Mouse (Mus musculus): ENCODE measurements around the gene Zfp366. TPM values are rescaled to one million over a fixed set of nuclear protein-coding genes. Genes with fewer than 3 reads are reported as not detected.

The Zfp366 gene
- polyA plus RNA-seq, 1 experiment: 0.01 TPM

DNA sequence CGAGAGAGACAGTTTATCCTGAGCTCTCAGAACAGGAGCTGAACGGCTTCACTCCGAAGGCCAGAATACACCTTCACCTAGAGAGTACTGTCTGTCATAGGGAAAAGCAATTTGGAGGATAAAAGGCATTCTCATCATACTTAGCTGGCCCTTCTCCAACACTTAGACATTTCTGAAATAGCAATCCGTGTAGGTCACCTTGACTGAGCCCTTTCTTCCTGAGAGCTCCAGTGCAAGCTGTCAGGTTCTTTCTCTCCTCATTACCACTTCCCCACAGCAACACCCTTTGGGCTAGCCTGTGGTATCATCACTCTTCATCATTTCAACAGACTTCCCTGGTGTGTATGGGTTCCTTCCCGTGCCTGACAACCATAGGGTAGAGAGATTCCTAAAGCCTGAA, 52.5 kb downstream of the Zfp366 start:
- H3K4me2 ChIP-seq (ENCODE audit: low read depth): no peak overlapping the region
- no peak overlapping the region for H3K4me3 ChIP-seq
- TF ChIP-seq POLR2AphosphoS2 (IDR thresholded peaks at IDR 0.05; ENCODE audit: insufficient read length, low read depth) (no peak), TCF3 (IDR thresholded peaks at IDR 0.05; ENCODE audit: insufficient read length, low read depth) (no peak), REST (IDR thresholded peaks at IDR 0.05; ENCODE audit: insufficient read depth, insufficient read length) (no peak), CEBPB (IDR thresholded peaks at IDR 0.05; ENCODE audit: insufficient read depth, poor library complexity, severe bottlenecking) (no peak), MYOG (IDR thresholded peaks at IDR 0.05; ENCODE audit: control insufficient read depth in 1 of 3, insufficient read depth in 1 of 3, insufficient read length in 2 of 3, low read depth in 2 of 3) (no peak), SRF (IDR thresholded peaks at IDR 0.05; ENCODE audit: control insufficient read depth, insufficient read length, low read depth) (no peak), USF1 (IDR thresholded peaks at IDR 0.05; ENCODE audit: low read depth) (no peak), MAX (IDR thresholded peaks at IDR 0.05; ENCODE audit: low read depth) (no peak), POLR2A (IDR thresholded peaks at IDR 0.05; ENCODE audit: insufficient read length, low read depth) (no peak), MYOD1 (IDR thresholded peaks at IDR 0.05; ENCODE audit: control insufficient read depth in 1 of 3, insufficient read length in 2 of 3, low read depth in 2 of 3) (no peak)
- H3ac ChIP-seq (ENCODE audit: control insufficient read depth, insufficient read length): no peak overlapping the region
- no peaks in the 10 kb centered on the region for H3K79me2 ChIP-seq (ENCODE audit: control insufficient read depth, insufficient read depth)
- H3K27me3 ChIP-seq (ENCODE audit: control insufficient read depth, insufficient read depth, insufficient read length): no peaks in the 10 kb centered on the region
- no peaks in the 10 kb centered on the region for H3K36me3 ChIP-seq (ENCODE audit: control insufficient read depth, insufficient read depth)

DNA sequence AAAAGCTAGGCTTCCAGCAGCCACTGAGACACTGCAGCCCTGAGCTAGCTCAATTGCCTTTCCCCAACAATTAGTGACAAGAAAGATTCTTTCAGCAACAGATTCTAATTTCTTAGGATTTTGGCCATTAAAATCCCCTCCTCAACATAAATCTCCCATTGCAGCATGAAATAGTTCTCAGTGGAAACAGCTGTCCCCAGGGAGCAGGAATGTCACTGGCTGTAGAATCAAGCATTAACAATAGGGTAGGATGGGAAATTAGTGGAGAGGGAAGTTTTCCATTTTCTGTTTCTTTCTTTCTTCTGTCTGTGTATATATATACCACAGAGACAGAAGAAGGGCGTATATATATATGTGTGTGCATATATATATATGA, 53.2 kb downstream of the Zfp366 start:
- no peaks in the 10 kb centered on the region for H3K36me3 ChIP-seq (ENCODE audit: control insufficient read depth, insufficient read depth)
- no peaks in the 10 kb centered on the region for H3K79me2 ChIP-seq (ENCODE audit: control insufficient read depth, insufficient read depth)
- H3K4me3 ChIP-seq: no peak overlapping the region
- H3ac ChIP-seq (ENCODE audit: control insufficient read depth, insufficient read length): no peak overlapping the region
- H3K27me3 ChIP-seq (ENCODE audit: control insufficient read depth, insufficient read depth, insufficient read length): no peaks in the 10 kb centered on the region
- peak overlapping the region; percentile 65 for H3K4me2 ChIP-seq (ENCODE audit: low read depth)
- TF ChIP-seq TCF3 (IDR thresholded peaks at IDR 0.05; ENCODE audit: insufficient read length, low read depth) (no peak), E2F4 (IDR thresholded peaks at IDR 0.05; ENCODE audit: insufficient read depth) (no peak), REST (IDR thresholded peaks at IDR 0.05; ENCODE audit: insufficient read depth, insufficient read length) (no peak), CEBPB (IDR thresholded peaks at IDR 0.05; ENCODE audit: insufficient read depth, poor library complexity, severe bottlenecking) (no peak), POLR2AphosphoS2 (IDR thresholded peaks at IDR 0.05; ENCODE audit: insufficient read length, low read depth) (no peak), USF1 (IDR thresholded peaks at IDR 0.05; ENCODE audit: low read depth) (no peak), MYOG (IDR thresholded peaks at IDR 0.05; ENCODE audit: control insufficient read depth in 1 of 3, insufficient read depth in 1 of 3, insufficient read length in 2 of 3, low read depth in 2 of 3) (no peak), MAX (IDR thresholded peaks at IDR 0.05; ENCODE audit: low read depth) (no peak), MYOD1 (IDR thresholded peaks at IDR 0.05; ENCODE audit: control insufficient read depth in 1 of 3, insufficient read length in 2 of 3, low read depth in 2 of 3) (no peak), TCF12 (IDR thresholded peaks at IDR 0.05; ENCODE audit: insufficient read depth, poor library complexity, severe bottlenecking) (no peak), SRF (IDR thresholded peaks at IDR 0.05; ENCODE audit: control insufficient read depth, insufficient read length, low read depth) (no peak), POLR2A (IDR thresholded peaks at IDR 0.05; ENCODE audit: insufficient read length, low read depth) (no peak)

DNA sequence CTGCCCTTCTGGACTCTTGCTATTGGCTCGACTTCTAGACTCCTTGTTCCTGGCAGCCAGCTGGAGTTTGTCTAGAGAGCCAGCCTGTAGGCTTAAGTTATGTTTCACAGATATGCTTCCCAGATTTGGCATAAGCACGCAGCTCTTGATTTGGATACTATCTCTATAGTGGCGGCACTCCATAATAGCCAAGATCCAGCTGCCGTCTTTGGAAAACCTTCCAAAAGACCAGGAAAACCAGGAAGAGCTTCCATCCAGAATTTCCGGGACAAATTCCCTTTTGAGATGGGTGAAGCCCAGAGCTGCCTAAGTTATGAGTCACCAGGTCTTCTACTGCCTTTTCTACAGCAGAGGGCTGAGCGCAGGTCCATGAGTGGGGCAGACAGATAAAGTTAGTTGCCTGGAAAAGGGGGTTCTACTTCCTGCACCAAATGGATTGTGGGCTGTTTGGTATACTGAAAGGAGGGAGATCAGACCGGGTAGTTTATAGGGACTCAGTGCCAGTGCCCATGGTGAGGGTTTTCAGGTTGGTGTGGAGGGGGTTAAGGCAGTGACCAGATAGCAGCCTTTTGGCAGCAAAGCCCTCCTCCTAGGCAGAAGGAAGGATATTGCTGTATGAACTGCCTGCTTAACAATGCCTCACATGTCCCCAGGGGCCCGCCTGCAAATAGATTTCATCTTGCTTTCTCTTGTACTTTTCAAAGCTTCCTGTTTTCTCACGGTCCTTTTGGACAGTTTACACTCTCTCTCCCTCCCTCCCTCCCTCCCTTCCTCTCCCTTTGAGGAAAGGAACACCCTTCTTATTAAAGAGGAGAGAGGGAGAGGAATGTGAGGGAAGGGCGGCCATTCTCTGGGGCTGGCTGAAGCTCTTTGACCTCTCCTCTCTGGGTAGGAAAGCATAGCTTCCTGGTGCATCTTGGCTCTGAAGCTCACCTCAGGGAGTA, 53.9 kb downstream of the Zfp366 start:
- Histone ChIP-seq H3K79me2 (ENCODE audit: control insufficient read depth, insufficient read depth) (no peaks in the 10 kb centered on the region), H3K36me3 (ENCODE audit: control insufficient read depth, insufficient read depth) (no peaks in the 10 kb centered on the region), H3K27me3 (ENCODE audit: control insufficient read depth, insufficient read depth, insufficient read length) (no peaks in the 10 kb centered on the region), H3ac (ENCODE audit: control insufficient read depth, insufficient read length) (no peak overlapping the region), H3K4me2 (ENCODE audit: low read depth) (peak overlapping the region; percentile 65), H3K4me3 (no peak overlapping the region)
- TF ChIP-seq CEBPB (IDR thresholded peaks at IDR 0.05; ENCODE audit: insufficient read depth, poor library complexity, severe bottlenecking): no peak
- TF ChIP-seq MYOD1 (IDR thresholded peaks at IDR 0.05; ENCODE audit: control insufficient read depth in 1 of 3, insufficient read length in 2 of 3, low read depth in 2 of 3): no peak
- TF ChIP-seq E2F4 (IDR thresholded peaks at IDR 0.05; ENCODE audit: insufficient read depth): no peak
- no peak for TF ChIP-seq POLR2A (IDR thresholded peaks at IDR 0.05; ENCODE audit: insufficient read length, low read depth)
- no peak for TF ChIP-seq USF1 (IDR thresholded peaks at IDR 0.05; ENCODE audit: low read depth)
- no peak for TF ChIP-seq SRF (IDR thresholded peaks at IDR 0.05; ENCODE audit: control insufficient read depth, insufficient read length, low read depth)
- TF ChIP-seq TCF12 (IDR thresholded peaks at IDR 0.05; ENCODE audit: insufficient read depth, poor library complexity, severe bottlenecking): no peak
- TF ChIP-seq POLR2AphosphoS2 (IDR thresholded peaks at IDR 0.05; ENCODE audit: insufficient read length, low read depth): no peak
- no peak for TF ChIP-seq TCF3 (IDR thresholded peaks at IDR 0.05; ENCODE audit: insufficient read length, low read depth)
- TF ChIP-seq MAX (IDR thresholded peaks at IDR 0.05; ENCODE audit: low read depth): no peak
- TF ChIP-seq MYOG (IDR thresholded peaks at IDR 0.05; ENCODE audit: control insufficient read depth in 1 of 3, insufficient read depth in 1 of 3, insufficient read length in 2 of 3, low read depth in 2 of 3): no peak
- TF ChIP-seq REST (IDR thresholded peaks at IDR 0.05; ENCODE audit: insufficient read depth, insufficient read length): no peak

DNA sequence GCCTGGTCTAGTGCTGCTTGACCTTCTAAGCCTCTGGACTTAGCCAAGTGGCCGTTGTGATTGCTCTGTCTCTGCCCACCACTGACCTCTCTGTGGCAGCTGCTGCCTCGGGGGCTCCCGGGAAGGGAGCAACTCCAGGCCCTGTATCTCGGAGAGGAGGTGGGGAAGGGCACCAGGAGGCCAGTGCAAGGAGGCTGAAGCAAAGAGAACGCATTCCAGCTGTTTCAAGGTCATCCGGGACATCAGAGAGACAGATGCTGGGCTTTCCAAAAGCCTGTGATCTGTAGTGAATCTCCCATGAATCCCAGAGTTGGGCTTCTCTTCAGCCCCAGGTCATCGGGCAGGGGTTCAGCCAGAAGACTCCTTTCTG, 54.5 kb downstream of the Zfp366 start:
- Histone ChIP-seq H3K79me2 (ENCODE audit: control insufficient read depth, insufficient read depth) (no peaks in the 10 kb centered on the region), H3K36me3 (ENCODE audit: control insufficient read depth, insufficient read depth) (no peaks in the 10 kb centered on the region), H3K4me3 (no peak overlapping the region), H3K27me3 (ENCODE audit: control insufficient read depth, insufficient read depth, insufficient read length) (no peaks in the 10 kb centered on the region), H3K4me2 (ENCODE audit: low read depth) (peak overlapping the region; percentile 65), H3ac (ENCODE audit: control insufficient read depth, insufficient read length) (no peak overlapping the region)
- TF ChIP-seq POLR2AphosphoS2 (IDR thresholded peaks at IDR 0.05; ENCODE audit: insufficient read length, low read depth) (no peak), MAX (IDR thresholded peaks at IDR 0.05; ENCODE audit: low read depth) (no peak), POLR2A (IDR thresholded peaks at IDR 0.05; ENCODE audit: insufficient read length, low read depth) (no peak), E2F4 (IDR thresholded peaks at IDR 0.05; ENCODE audit: insufficient read depth) (no peak), REST (IDR thresholded peaks at IDR 0.05; ENCODE audit: insufficient read depth, insufficient read length) (no peak), TCF3 (IDR thresholded peaks at IDR 0.05; ENCODE audit: insufficient read length, low read depth) (no peak), USF1 (IDR thresholded peaks at IDR 0.05; ENCODE audit: low read depth) (no peak), SRF (IDR thresholded peaks at IDR 0.05; ENCODE audit: control insufficient read depth, insufficient read length, low read depth) (no peak), MYOG (IDR thresholded peaks at IDR 0.05; ENCODE audit: control insufficient read depth in 1 of 3, insufficient read depth in 1 of 3, insufficient read length in 2 of 3, low read depth in 2 of 3) (peak in 1 of 3 experiments; percentile 46), CEBPB (IDR thresholded peaks at IDR 0.05; ENCODE audit: insufficient read depth, poor library complexity, severe bottlenecking) (no peak), TCF12 (IDR thresholded peaks at IDR 0.05; ENCODE audit: insufficient read depth, poor library complexity, severe bottlenecking) (no peak), MYOD1 (IDR thresholded peaks at IDR 0.05; ENCODE audit: control insufficient read depth in 1 of 3, insufficient read length in 2 of 3, low read depth in 2 of 3) (peak in 2 of 3 experiments; percentile 30 to 34)
